Mouse (Mus musculus) gastrocnemius, postnatal 25 days (tissue): ENCODE results near the gene Atp5d. TPM values are rescaled to one million over a fixed set of nuclear protein-coding genes. Genes with fewer than 3 reads are reported as not detected.

Experiments used
- DNase-seq: peaks from one replicate; pipeline ENCODE4 v3.0.0; 2022
- total RNA-seq, 2 experiments: library from RNA; stranded (reverse); gene quantifications; 1 replicate in 1 of 2; 2 replicates in 1 of 2; pipeline ENCODE4 v1.2.3; 2021

Atp5d gene
- total RNA-seq, 2 experiments from 2014 or later: 634 to 665 TPM

DNA sequence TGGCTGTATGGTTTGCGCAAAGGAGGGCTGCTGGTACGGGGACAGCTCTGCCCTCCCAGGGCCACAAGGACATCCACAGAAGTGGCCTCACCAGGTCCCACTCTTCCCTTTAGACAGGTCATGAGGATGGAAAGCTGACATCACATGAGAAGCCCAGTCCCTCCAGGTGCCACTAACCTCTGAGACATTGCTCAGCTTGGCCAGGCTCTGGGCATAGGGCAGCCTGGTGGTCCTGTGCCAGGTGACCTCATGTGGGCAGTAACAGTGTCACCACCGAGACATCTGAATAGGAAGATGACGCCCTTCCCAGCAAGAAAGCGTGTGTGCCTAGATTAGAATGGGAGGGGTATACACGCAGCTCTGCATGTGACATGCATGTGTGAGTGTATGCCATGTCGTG is 44.1 kb downstream of the Atp5d start:
- no peak for DNase-seq

DNA sequence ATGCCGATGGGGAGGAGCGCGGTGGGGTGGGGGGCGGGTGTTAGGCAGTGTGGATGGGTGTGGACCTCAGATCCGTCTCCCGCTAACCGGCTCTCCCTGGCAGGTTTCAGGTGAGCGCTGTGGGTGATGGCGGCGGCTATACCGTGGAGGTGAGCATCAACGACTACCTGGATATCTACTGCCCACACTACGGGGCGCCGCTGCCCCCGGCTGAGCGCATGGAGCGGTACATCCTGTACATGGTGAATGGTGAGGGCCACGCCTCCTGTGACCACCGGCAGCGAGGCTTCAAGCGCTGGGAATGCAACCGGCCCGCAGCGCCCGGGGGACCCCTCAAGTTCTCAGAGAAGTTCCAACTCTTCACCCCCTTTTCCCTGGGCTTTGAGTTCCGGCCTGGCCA is 48.2 kb downstream of the Atp5d start:
- no peak for DNase-seq

DNA sequence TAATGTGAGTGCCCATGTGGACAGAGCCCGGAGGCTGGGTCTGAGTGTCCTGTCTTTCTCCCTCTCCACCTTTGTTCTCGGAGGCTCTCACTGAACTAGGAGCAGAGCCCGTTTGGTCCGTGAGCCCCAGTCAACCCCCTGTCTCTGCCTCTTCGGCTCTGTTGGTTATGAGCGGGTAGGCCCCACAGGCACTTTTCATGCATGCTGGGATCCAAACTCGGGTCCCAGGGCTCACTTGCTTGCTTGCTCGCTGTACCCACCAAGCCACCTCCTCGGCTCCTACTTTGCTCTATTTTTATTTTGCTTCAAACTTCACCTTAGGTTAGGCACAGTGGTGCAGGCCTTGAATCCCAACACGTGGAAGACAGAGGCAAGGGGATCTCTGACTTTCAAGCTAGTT is 49.3 kb downstream of the Atp5d start:
- DNase-seq: no peak

DNA sequence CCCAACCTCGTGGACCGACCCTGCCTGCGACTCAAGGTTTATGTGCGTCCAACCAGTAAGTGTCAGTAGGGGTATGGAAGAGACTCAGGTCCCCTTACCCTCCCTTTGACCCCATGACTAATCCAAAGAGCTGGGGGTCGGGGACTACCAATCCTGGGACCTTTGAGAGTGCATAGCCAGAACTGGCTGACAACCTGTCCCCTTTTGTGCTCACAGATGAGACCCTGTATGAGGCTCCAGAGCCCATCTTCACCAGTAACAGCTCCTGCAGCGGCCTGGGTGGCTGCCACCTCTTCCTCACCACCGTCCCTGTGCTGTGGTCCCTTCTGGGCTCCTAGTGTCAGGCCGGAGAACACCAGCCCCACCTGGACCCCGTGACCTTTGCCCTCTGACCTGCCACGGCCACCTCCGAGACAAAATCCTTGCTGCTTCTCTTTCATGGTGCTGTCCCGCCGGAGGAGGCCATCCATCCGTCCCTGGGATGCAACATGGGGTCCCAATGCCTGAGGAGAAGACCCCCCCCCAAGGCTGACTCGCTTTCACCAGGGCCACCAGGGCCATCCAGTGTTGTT is 50.1 kb downstream of the Atp5d start:
- no peak for DNase-seq

DNA sequence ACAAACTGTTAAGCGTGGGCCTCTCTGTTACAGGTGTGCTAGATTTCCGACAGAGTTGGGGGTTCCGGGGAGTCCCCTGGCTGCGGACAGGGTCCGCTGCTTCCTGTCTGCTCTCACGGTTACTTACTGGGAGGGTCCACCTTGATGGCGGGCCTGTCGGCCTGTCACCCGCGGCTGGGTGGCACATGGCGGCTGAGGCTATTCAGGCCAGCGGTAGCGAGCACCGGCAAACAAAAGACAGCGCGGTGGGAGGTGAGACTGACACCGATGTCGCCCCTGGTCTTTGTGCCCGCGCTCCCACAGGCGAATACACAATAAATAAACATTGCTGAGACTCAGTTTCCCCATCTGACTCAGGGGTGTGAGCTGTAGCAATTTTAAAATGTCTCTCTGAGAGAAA is 51.6 kb downstream of the Atp5d start:
- no peak for DNase-seq

DNA sequence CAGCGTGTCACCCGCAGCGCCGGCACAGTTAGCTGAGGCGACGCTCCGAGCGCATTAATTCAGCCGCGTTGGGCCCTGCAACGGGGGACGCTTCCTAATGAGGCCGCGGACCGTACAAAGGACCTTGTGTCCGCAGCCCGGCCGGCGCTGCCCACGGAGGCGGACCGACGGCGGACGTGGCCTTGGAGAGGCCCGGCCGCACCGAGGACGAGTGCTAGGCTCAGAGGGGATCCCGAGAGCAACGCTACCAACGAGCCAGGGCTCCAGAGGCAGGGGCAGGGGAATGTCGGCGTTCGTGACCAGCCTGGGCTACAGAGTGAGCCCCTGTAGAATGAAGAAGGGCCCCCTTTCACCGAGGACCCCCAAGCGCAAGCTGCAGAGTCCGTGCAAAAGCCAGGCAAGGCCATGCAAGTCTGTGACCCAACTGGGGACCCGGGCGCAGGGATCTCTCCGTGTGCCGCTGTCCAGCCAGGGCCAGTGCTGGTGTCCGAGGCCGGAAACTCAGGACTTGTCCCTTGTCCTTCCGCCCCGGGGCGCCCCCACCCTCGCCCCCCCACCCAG is 52.1 kb downstream of the Atp5d start:
- DNase-seq: no peak

DNA sequence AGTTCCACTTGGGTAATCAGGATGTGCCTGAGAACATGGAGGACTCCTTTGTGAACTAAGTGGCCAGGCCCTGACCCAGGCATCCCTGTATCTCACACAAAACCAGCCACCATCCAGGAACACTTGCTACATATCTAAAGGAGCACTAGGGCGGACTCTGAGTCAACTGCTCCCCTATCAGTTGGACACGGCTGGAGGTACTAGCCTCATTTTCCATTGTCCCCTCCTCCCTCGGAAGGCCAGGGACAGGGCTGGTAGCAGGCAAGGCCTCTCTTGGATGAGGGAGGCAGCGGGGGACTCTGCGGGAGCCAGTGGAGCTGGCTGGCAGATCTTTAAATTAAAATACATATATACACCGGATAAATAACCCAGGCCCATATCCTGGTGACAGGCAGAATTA is 55.5 kb downstream of the Atp5d start:
- DNase-seq: no peak

DNA sequence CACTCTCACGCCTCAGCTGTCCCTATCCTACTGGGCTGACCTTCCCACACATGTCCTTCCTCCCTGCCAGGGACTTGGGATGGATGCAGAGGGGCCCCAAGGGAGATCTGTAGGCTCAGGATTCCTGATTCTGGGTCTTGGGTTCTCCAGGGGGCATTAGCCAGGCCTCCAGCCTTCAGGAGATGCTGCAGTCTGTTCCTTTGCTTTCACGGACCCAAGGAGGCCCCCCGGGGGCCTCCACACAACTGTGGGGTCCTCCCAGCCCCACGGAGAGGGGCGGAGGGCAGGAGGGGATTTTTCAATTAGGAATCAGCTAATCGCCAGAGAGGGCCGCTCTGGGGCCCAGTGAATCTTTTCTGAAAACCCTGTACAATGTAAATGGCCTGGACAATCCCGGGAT is 56.0 kb downstream of the Atp5d start:
- no peak for DNase-seq

Other genes starting within 250 kb of the Atp5d start
- gene Cfd, start 247.8 kb upstream of the Atp5d start, total RNA-seq: 100 to 1,000 TPM in 1 of 2 experiments, 10 to 100 TPM in 1; 12.5 to 381 TPM
- gene Med16, start 229.7 kb upstream of the Atp5d start, total RNA-seq: 10 to 100 TPM; 29.2 to 34.4 TPM
- gene Gm26602, start 227.8 kb upstream of the Atp5d start, total RNA-seq: not detected
- gene Kiss1r, start 221.7 kb upstream of the Atp5d start, total RNA-seq: under 1 TPM; 0.18 to 0.29 TPM
- 100 to 1,000 TPM; 103 to 113 TPM for gene R3hdm4, start 217.4 kb upstream of the Atp5d start, total RNA-seq
- 1 to 10 TPM; 2.4 to 2.8 TPM for gene Arid3a, start 211.6 kb upstream of the Atp5d start, total RNA-seq
- 10 to 100 TPM; 16.4 to 18.0 TPM for gene Wdr18, start 178.5 kb upstream of the Atp5d start, total RNA-seq
- gene Grin3b, start 167.9 kb upstream of the Atp5d start, total RNA-seq: not detected
- 10 to 100 TPM; 70.1 to 80.6 TPM for gene Tmem259, start 154.3 kb upstream of the Atp5d start, total RNA-seq
- gene Cnn2, start 150.0 kb upstream of the Atp5d start, total RNA-seq: 1 to 10 TPM; 8.5 to 9.4 TPM
- 1 to 10 TPM; 4.9 to 5.7 TPM for gene Abca7, start 142.1 kb upstream of the Atp5d start, total RNA-seq
- gene Arhgap45, start 122.0 kb upstream of the Atp5d start, total RNA-seq: 1 to 10 TPM; 1.0 to 2.1 TPM
- gene Polr2e, start 98.8 kb upstream of the Atp5d start, total RNA-seq: 10 to 100 TPM; 43.2 to 45.5 TPM
- gene Gpx4, start 91.5 kb upstream of the Atp5d start, total RNA-seq: 100 to 1,000 TPM; 527 to 618 TPM
- gene Sbno2, start 33.1 kb upstream of the Atp5d start, total RNA-seq: 1 to 10 TPM; 5.6 to 6.7 TPM
- gene Stk11, start 22.8 kb upstream of the Atp5d start, total RNA-seq: 100 to 1,000 TPM in 1 of 2 experiments, 10 to 100 TPM in 1; 99.8 to 120 TPM
- gene Cbarp, start 2.2 kb downstream of the Atp5d start, total RNA-seq: 1 to 10 TPM; 1.2 to 1.6 TPM
- gene Midn, start 9.6 kb downstream of the Atp5d start, total RNA-seq: 10 to 100 TPM; 33.7 to 34.8 TPM
- gene Cirbp, start 27.4 kb downstream of the Atp5d start, total RNA-seq: 10 to 100 TPM; 17.3 to 21.4 TPM
- 1 to 10 TPM; 5.1 to 5.9 TPM for gene 1600002K03Rik, start 34.3 kb downstream of the Atp5d start, total RNA-seq
- gene Efna2, start 40.9 kb downstream of the Atp5d start, total RNA-seq: under 1 TPM; 0.26 to 0.54 TPM
- gene Mum1, start 87.8 kb downstream of the Atp5d start, total RNA-seq: 10 to 100 TPM; 14.5 to 14.8 TPM
- gene Ndufs7, start 110.5 kb downstream of the Atp5d start, total RNA-seq: 100 to 1,000 TPM; 508 to 524 TPM
- gene Gamt, start 122.4 kb downstream of the Atp5d start, total RNA-seq: 10 to 100 TPM; 50.9 to 53.1 TPM
- 10 to 100 TPM; 40.1 to 43.6 TPM for gene Dazap1, start 122.9 kb downstream of the Atp5d start, total RNA-seq
- gene Rps15, start 153.8 kb downstream of the Atp5d start, total RNA-seq: 100 to 1,000 TPM; 575 to 593 TPM
- under 1 TPM; 0.59 to 0.82 TPM for gene Apc2, start 157.3 kb downstream of the Atp5d start, total RNA-seq
- gene 2310011J03Rik, start 181.9 kb downstream of the Atp5d start, total RNA-seq: 1 to 10 TPM; 6.5 to 7.0 TPM
- 1 to 10 TPM in 1 of 2 experiments, under 1 TPM in 1; 0.84 to 1.1 TPM for gene Pcsk4, start 190.9 kb downstream of the Atp5d start, total RNA-seq
- gene Reep6, start 191.3 kb downstream of the Atp5d start, total RNA-seq: 1 to 10 TPM; 1.1 to 2.8 TPM
- gene Adamtsl5, start 209.8 kb downstream of the Atp5d start, total RNA-seq: 10 to 100 TPM; 38.8 to 70.8 TPM
- gene Plk5, start 217.8 kb downstream of the Atp5d start, total RNA-seq: under 1 TPM; 0.13 TPM
- 1 to 10 TPM; 3.9 to 4.3 TPM for gene Mex3d, start 249.0 kb downstream of the Atp5d start, total RNA-seq